Mouse (Mus musculus) thymus, postnatal 10 days (tissue): Measurements from ENCODE around the gene Smad6.
A peak's percentile ranks its signal among the peaks of the same experiment; 100 is the strongest.

Source experiments
- DNase-seq, 2 experiments: peaks; one replicate each; pipeline ENCODE4 v3.0.0; 2021; ENCODE audit warnings: low spot score in 2 of 2

Smad6 gene

DNA sequence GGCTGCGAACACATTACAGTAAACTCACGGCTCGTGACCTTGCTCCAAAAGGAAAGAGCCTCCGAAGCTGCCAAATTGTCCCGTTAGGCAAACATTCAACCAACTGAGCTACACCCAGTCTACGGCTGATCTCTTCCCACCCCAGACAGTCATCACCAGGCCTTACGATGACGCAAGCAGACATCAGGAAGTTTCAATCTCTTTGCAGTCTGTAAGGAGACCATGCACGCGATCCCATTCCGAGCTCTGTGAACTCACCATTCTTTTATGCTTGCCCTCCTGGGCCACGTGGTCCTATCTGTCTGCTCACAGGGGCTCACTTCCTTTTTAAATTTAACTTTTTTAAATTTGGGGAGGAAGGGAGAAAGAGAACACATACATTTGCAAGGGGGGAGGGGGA is 32.6 kb downstream of the Smad6 start:
- no peak for DNase-seq

GRCm38 (mm10) chr9:63985125-63985524 is 36.7 kb downstream of the Smad6 start:
- DNase-seq, result no peak

DNA sequence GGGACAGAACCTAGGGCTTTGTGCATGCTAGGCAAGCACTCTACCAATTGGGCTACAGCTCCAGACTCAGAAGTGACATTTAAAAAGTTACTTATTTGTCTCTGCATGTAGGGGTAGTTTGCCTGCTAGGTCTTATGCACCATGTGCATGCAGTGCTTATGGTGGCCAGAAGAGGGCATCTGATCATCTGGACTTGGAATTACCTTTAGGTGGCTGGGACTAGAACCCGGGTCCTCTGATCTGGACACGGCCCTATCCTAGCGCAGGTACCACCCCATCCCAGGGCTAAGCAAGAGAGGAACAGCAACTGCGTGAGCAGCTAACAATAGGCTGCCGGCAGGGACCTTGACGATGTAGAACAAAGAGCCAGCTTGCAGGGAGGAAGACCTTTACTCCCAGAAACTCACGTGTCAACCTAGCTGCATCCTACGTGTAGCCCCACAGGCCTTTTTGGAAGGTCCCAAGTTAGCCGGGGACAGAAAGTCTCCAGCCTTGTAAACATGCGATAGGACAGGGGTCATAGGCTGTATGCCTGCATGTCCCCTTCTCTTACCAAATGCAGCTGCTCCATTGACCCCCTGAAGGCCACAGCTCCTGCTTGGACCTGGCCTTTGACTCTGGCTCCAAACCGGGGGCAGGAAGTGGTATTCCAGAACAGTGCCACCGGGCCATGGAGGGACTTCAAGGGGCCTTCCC is 38.8 kb downstream of the Smad6 start:
- peak in 1 of 2 experiments; percentile 13 for DNase-seq

- DNase-seq, result no peak
These were observed 39.9 kb downstream of the Smad6 start for GRCm38 (mm10) chr9:63981912-63982311.

- no peak for DNase-seq
These were observed 40.5 kb downstream of the Smad6 start for GRCm38 (mm10) chr9:63981371-63981770.

DNA sequence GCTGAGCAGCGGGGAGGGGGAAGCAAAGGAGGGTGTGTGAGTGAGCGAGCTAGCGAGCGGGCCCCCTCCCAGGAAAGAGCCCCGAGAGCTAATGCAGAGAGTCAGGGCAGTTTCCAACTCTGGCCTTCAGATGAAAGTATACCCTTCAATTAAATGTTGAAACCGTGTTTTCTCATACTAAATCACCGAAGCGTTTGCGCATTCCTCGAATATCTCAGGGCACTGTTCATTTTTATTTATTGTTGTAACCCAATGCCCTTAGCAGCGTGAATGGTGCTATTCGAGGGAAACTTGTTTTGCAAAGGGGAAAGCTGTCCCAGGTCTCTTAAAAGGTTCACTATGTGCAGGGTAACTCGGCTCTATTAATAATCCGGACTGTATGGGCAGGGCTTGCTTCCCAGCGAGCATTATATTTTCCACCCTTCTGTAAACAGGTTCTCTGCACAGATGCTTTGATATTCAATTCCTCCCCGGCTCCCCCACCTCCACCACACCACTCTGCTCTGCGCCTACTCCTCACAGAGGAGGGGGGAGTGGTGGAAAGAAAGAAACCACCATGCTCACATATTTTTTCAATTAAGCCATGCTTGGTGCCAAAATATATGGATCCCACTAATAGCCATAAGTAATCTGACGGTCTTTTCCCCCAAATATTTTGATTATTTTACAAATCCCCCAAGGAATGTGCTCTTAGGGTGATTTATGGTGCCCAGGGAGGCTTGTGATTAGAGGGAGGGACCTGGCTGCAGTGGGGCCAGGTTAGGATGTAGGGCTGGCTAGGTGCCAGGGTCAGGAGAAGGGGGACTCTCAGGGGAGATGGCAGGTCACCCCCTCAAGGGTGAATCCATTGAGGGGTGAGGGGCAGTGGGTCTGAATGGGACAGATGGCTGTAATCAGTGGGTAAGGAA is 41.4 kb downstream of the Smad6 start:
- no peak for DNase-seq

DNA sequence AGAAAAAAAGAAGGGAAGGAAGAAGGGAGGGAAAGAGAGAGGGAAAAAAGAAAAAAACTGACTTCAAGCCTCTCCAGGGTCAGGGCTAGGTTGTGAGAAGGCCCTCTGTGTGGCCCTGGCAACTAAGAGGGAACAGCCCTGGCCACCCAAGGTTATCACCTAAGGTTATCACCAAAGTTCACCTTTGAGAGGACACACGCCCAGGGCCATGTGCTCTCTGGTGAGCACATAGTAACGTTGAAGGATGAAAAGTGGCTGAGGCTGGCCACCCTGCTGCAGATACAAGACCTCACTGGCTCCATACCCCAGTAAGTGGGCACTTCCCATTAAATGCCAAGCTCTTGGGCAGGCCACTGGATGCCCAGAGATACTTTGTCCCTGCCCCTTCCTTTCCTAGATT is 42.6 kb downstream of the Smad6 start:
- DNase-seq, result no peak

- no peak for DNase-seq
These were observed 43.2 kb downstream of the Smad6 start for GRCm38 (mm10) chr9:63978682-63979081.

DNA sequence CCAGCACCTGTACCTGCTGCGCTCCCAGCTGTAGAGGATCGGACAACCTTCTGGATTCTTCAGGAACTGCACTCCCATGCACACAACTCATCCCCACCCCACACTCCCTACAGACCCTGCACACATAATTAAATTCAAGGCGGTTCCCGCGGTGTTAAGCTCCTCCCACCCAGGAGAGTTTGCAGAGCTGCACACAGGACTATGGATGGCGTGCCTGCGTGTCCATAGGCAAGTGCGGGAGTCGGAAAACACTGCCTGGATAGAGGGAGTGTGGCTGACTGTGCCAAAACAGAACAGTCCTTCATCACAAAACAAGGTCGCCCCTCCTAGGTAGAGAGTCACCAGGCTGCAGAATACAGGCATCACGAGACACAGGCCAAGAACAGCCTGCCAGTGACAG is 45.9 kb downstream of the Smad6 start:
- DNase-seq, result no peak

- DNase-seq, result no peak
These were observed 47.4 kb downstream of the Smad6 start for GRCm38 (mm10) chr9:63974258-63975023.

GRCm38 (mm10) chr9:63973662-63974190 is 48.1 kb downstream of the Smad6 start:
- no peak for DNase-seq

GRCm38 (mm10) chr9:63972576-63973290 is 49.1 kb downstream of the Smad6 start:
- no peak for DNase-seq

DNA sequence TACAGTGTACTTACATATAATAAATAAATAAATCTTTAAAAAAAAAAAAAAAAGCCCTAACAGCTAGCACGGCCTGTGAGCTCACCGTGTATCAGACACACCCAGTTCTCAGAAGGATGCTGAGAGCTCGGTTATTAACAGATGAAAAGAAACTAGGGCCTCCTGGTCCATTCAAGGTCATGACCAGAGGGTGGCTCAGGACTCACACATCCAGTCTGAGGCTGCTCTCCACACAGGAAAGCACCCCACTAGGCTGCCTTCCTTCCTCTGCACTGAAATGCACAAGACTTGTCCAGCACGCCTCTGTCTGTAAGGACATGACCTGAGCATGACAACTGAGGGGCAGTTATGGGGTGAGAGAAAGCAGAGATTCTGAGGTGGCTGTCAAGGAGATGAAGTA is 50.3 kb downstream of the Smad6 start:
- DNase-seq, result no peak

DNA sequence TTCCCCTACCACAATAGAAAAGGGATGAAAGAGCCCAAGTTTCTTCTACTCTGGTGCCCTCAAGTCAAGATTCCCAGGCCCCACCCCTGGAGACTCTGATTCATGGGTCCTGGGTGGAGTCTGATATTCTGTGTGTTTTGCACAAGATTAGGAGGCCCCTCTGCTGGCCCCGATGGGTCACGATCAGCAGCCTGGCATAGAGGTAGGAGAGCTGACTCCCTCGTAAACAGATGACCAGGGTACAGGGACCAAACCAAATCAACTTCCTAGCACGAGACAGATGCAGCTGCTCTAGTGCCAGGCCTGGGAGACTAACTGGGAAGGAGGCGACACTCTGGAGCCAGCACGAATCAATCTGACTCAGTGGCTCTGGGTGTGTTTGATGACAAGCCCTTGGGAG is 51.0 kb downstream of the Smad6 start:
- no peak for DNase-seq

GRCm38 (mm10) chr9:63970388-63970787 is 51.5 kb downstream of the Smad6 start:
- DNase-seq, result no peak

DNA sequence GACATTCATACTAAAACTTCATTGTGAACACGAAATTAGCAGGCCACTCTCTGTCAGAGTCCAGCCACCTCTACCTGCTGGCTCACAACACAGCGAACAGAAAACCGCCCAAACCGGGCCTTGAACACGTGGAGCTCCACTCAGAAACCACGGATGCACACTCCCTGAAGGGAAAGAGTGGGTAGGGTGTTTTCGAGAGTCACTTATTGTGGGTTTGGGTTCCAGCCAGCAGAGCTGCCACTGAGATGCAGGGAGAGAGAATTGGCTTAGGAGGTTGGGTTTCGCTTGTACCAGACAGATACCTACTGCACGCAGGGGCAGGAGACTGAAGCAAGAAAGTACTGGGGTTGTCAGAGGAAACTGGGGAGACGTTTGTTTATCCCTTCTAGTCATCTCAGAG is 52.4 kb downstream of the Smad6 start:
- DNase-seq, result no peak

DNA sequence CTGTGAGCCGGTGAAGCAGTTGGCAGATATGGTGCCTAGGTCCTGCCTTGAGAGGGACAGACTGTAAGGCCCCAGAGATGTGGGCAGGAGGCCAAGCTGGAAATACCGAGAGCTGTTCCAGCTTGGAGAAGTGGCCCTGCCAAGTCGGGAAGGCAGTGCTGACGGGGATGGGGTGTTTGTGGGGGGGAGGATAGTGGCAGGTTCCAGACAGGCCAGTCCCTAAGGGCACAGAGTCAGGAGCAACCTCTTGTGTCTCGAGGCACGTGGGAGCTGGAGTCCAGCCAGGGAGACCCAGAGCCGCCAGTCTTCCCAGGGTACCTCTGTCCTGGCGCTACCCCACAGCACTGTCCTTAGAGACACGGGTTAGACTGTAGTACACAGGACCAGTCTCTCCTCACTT is 53.3 kb downstream of the Smad6 start:
- DNase-seq, result no peak

DNA sequence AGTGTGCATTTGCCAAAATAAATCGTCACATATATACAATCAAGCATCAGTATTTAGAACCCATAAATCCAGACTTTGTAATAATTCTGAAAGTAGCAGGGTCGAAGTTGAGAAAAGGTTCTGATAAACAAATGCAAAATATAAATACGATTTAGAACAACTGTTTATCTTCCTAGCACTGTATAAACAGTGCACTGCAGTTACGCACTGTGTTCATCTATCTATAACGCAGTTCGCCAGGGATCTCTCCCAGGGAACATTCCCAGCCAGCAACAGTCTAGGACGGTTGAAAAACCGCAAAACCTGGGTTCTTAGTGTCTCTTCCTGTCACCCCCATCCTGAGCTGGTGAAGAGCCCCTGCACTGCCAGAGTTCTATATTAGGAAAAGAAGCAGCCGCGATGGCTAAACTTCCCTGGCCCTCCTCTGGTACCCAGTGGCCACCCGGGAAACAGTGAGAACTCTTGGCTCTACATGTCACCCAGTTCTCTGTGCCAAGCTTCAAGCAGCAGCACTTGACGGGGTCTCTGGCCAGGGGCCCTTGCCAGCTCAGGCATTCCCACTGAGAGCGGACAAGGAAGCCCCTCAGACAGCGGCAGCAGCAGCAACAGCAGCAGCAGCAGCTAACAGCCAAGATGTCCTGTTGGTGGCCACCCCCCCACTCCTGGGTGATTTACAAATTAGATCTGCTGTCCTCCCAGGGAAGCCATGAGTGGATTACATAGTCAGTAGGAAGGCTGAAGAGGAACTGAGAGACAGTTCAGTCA is 54.3 kb downstream of the Smad6 start:
- DNase-seq, result no peak

- DNase-seq, result no peak
These were observed 56.3 kb downstream of the Smad6 start for GRCm38 (mm10) chr9:63965579-63965981.

DNA sequence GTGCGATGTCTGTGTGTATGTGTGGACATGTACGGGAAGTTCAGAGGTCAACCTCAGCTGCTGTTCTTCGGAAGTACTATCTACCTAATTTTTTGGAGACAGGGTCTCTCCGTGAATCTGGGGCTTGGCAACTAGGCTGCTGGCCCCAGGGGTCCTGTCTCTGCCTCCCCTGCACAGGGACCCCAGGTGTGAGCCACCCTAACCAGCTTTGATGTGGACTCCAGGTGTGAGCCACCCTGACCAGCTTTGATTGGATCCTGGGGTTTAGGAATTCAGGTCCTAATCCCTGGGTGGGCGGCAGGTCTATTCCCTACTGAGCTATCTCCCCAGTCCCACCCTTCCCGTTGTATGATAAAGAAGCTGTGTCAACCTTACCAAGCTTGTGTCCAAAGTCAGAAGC is 60.0 kb downstream of the Smad6 start:
- DNase-seq, result no peak

GRCm38 (mm10) chr9:63960829-63961185 is 61.1 kb downstream of the Smad6 start:
- DNase-seq, result no peak
